Mouse (Mus musculus): Measurements from ENCODE around the gene Grik4.
"Not testable (repeated sequence)": the region's sequence is repeated elsewhere in the genome, so short reads cannot be mapped to it uniquely, and the experiment has no call there.

The Grik4 gene

DNA sequence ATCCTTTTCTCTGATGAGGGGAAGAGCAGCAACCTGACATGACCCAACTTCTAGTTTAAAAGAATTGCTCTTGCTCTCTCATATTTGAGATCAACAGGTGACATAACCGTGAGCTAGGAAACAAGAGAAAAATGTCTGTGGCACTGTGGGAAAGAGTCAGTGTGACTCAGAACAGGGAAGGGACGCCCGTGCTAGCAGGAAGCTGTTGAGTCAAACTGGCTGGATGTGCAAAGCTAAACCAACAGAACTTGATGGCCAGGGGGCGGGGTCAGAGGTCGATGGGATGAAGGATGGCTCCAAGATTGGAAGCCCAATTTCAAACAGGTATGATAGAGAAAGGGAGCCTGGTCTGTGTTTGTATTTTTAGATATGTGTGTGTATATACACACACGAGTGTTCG is 144.2 kb downstream of the Grik4 start:
- in situ Hi-C loops (cut with MboI; ENCODE audit: low sequenced_read_pairs), result no loop called here

DNA sequence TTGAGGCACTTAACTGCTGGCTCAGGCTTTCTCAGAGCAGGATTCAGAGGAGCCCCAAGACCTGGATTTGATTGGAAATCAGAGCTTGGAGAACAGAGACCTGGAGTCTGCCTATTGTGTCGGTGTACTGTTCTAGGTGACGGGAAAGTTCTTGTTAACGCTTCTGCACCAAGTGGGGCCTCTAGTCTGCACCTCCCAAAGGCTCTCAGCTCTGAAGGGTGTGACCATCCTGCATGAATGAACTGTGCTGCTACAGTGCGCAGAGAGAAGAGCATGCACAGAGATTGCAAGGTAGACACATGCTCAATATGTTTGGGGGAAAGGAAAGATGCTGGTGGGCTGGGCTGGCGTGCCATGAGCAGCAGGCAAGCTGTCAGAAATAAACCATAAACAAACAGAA is 144.6 kb downstream of the Grik4 start:
- in situ Hi-C loops (cut with MboI; ENCODE audit: low sequenced_read_pairs), result no loop called here

DNA sequence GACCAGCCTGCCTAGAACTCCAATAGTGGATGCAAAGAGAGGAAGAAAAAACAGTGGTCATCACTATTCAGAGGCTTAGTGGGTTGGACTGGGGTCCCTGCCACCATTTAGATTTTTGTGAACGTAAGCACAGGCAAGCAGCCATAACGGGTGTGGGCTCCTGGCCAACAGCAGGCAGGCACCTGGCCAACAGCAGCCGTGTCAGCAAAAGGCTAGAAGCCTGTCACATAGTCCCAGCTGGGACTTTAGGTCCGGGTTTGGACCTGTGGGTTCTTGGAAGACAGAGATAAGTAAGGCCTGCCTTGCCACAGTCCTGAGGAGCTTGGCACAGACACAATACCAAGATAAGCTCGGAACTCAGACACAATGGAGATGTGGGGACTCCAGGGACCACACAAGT is 145.1 kb downstream of the Grik4 start:
- in situ Hi-C loops (cut with MboI; ENCODE audit: low sequenced_read_pairs), result no loop called here

DNA sequence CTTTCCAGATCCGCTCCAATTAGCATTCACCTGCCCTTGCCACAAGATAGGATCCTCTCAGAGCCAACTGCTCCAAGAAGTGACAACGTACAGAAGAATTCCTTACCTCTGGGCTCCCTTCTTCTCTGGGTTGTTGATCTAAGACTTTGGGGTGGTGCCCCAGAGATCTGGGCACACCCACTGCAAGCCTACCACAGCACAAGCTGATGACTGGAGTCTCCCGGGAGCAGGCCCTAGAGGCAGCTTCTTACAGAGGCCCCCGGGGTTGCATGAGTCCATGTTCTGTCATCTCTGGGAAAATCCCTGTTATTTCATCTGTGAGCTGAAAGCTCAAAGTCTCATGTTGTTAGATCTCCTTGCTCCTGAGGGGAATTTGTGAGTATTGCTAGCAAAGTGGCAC is 146.0 kb downstream of the Grik4 start:
- in situ Hi-C loops (cut with MboI; ENCODE audit: low sequenced_read_pairs), result no loop called here

DNA sequence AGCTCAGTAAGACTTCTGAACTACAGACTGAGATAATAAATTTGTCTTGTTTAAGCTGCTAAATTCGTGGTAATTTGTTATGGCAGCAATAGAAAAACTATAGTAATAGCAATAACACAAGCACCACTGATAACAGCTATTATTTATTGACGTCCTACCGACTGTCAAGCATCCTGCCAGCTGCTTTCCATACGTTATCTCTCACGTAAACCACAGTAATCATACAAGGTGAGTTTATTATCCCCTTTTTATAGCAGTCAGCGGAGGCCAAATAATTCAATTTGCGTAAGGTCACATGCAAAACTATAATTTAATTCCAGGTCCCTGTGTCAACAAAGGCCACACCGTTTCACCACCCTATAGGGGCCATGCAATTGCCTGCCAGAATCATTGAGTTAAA is 147.0 kb downstream of the Grik4 start:
- in situ Hi-C loops (cut with MboI; ENCODE audit: low sequenced_read_pairs), result no loop called here

DNA sequence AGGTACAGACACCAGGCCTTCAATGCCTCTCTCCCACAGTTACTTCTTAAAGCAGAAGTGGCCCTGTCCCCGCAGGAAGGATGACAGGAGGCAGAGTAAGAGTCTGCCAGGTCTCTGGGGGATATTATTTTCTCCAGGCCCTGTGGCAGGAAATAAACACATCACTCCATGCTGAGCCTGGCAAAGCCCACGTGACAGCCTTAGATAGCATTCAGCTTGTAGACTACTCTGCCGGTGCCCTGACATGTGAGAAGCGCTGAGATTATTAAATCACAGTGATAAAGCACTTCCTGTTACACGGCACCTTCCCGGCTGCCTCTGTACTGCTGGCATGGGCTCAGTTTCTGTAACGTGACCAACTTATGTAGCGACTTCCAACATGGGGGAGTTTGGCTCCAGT is 148.4 kb downstream of the Grik4 start:
- in situ Hi-C loops (cut with MboI; ENCODE audit: low sequenced_read_pairs), result no loop called here

DNA sequence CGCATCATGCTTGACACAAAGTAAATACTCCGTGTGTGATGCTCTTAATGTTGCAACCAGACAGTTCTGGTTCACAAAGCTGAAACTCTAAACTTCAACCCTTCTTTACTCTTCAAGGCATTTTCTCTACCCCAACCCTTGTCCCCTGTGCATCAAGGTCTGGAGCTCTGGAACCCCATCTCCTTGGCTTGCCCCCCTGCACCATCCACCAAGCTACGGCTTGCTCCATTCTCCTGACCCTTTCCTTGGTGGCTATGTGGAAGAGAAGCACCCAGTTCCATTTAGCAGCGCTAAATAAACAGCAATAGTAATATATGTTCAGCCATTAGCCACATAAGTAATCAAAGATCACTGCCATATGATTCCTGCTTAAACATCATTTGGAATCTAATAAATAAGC is 150.3 kb downstream of the Grik4 start:
- in situ Hi-C loops (cut with MboI; ENCODE audit: low sequenced_read_pairs), result no loop called here

DNA sequence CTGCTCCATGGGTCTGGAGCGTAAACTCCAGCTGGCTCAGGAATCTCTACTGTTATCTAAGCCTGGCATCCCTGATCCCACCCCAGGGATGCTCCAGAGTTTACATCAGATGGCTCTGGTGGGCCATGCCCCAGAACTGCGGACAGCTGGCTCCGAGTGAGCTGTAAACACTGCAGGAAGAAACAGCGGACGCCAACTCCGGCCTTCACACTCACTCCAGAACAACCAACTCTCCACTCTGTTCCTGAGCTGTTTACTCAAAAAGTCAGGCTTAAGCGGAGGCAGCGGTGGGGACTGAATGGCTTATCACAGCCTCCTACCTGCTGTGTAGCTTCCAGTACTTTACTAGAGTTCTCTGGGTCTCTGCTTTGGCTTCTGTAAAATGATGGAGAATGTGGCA is 150.7 kb downstream of the Grik4 start:
- in situ Hi-C loops (cut with MboI; ENCODE audit: low sequenced_read_pairs), result no loop called here

DNA sequence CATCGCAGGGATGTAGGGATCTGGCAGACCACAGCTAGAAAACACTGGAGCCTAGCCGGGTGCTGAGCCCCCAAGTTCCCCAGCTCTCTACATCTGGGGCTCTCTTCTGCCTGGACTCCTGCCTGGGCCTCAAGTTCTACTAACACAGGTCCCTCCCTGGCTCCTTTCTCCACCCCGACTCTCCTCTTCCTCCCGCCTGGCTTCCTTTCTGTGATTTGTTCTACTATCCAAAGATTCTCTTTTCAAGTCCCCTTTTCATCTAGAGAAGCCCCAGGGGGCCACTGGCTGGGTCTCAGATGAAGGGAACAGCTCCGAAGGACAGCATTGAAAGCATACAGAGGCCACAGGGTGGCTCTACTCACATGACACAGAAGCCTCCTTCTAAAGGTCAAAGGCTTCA is 151.9 kb downstream of the Grik4 start:
- in situ Hi-C loops (cut with MboI; ENCODE audit: low sequenced_read_pairs), result no loop called here

DNA sequence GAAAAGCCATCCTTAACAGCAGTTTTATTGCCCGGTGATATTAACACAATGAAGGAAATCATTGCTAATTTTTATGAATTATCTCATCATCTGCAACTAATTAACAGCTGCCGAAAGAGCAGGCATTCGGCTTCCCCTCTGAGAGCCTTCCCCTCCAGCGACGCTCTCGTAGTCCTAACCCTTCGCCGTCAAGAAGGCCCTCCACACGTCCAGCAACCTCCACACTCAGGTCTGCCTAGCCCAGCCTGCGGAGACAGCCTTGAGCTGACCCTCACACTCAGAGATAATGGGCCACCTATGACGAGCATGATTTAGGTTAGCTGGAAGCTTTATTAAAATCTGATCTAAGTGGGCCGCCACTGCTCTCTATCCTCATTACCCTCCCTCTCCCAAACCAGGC is 152.5 kb downstream of the Grik4 start:
- in situ Hi-C loops (cut with MboI; ENCODE audit: low sequenced_read_pairs), result no loop called here

DNA sequence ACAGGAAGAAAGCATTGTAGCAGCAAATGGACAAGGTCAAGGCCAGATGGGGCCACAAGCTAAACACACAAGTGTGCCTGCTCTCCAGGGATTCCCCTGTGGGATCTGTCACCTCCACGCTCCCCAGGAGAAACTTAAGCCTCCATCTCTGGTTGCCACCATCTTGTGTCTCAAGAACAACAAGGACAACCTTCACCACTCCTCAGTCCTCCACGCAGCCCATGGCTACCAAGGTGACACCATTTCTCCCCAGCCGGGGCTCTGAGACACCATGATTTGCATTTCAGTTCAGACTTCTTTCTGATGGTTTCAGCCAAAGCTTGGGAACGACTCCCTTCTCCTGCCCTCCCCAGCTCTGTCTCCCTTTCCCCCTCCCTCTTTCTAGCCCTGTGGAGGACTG is 152.9 kb downstream of the Grik4 start:
- in situ Hi-C loops (cut with MboI; ENCODE audit: low sequenced_read_pairs), result no loop called here

DNA sequence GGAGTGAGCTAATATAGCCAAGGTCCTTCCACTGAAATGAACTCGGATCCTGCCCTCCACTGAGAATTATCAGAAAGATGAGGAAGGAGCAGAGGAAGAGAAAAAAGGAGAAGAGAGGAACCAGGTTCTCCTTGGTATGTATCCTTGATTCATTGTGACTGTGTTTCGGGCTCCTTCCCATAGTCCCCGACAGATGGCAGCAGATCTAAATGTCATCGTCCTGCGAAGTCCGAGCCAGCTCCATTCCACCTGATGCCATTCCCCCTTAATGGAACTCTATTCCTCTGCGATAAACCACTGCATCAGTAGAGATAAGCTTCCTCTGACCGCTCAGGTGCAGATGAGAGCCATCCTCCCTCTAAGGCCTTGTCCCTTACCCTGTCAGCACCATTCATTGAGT is 155.8 kb downstream of the Grik4 start:
- in situ Hi-C loops (cut with MboI; ENCODE audit: low sequenced_read_pairs), result no loop called here

DNA sequence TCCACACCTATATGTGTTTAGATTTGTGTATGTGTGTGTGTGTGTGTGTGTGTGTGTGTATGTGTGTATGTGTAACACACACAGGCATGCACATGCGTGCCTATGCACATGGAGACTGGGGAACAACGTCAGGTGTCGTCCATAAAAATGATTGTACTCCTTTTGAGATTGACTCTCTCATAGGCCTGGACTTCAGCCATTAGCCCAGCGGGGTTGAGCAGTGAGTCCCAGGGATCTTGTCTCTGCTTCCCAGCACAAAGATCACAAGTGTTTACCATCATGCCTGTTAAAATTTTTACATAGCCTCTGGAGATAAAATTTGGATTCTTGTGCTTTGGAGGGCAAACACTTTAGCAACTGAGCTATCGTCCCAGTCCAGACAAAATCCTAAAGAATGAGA is 157.4 kb downstream of the Grik4 start:
- in situ Hi-C loops (cut with MboI; ENCODE audit: low sequenced_read_pairs), result no loop called here

DNA sequence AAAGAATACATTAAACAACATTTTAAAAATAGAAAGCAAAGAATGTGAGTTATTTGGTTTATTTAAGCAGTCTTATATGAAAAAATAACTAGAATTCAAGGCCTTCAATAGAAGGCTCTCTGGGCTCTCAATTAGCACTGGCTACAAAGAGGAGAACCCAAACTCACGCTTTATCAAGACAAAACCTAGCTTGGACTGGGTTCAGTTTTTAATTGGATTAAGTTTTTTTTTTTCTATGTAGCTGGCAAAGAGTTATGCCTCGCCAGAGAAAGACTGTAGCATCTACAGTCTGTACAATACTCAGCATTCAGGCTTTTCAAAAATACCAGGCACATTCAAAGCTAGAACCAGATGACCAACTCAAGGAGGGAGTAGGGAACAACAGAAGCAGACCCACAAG is 158.0 kb downstream of the Grik4 start:
- in situ Hi-C loops (cut with MboI; ENCODE audit: low sequenced_read_pairs), result no loop called here

DNA sequence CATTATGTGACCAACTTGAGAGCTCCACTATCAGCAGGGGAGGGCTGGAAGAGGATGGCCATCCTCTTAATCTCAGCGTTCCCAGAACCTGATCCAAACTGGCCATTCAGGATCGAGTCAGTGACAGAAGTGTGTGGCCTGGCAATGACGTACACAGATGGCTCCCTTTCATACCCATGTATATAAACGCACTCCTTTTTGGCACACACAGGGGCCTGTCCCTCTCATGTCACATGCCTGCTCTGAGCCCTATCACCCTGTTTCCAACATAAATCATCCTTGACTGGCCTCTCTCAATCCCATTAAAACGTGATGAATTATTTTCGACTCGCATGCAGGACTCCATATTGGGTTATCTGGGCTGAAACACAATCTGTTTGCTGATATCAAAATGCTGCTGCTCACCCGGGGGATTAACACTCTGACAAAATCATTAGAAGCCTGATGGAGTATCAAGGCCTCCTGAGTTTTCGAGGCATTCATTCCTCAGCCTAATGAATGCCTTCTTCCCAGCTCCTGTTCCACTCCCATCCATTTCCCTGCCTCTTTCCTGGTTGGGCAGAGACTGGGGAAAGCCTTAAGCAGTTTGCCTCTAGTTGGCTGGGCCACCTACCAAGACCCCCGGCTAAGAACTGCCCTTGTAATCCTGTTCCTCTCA is 159.0 kb downstream of the Grik4 start:
- in situ Hi-C loops (cut with MboI; ENCODE audit: low sequenced_read_pairs), result no loop called here

DNA sequence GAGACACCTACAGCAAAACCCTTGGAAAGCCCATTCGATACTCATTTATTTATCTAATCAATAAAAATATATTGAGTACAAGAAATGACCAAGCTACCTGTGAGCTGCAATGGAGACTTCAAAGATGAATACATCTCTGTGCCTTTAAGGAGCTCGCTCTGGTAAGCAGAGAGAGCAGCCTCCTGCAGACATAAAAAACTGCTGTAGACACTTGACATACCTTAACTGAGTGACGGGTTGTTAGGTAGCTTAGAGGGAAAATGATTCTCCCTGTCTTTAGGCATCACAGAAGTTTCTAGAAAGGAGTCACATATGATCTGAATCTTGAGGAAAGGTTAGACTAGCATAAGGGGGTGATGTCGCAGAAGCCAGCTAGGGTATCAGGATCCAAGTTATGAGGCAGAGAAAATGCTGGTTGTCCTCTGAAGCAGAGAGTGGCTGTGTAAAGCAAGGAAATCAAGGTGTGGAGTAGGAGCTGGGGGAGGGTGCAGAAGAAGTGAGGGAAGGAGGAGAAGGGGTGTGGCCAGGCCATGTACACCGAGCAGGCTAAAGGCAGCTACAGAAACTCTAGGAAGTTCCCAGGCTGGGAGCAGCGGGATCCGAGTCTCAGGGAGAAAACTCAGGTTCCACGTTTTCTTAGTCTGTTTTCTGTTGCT is 160.9 kb downstream of the Grik4 start:
- in situ Hi-C loops (cut with MboI; ENCODE audit: low sequenced_read_pairs), result no loop called here

DNA sequence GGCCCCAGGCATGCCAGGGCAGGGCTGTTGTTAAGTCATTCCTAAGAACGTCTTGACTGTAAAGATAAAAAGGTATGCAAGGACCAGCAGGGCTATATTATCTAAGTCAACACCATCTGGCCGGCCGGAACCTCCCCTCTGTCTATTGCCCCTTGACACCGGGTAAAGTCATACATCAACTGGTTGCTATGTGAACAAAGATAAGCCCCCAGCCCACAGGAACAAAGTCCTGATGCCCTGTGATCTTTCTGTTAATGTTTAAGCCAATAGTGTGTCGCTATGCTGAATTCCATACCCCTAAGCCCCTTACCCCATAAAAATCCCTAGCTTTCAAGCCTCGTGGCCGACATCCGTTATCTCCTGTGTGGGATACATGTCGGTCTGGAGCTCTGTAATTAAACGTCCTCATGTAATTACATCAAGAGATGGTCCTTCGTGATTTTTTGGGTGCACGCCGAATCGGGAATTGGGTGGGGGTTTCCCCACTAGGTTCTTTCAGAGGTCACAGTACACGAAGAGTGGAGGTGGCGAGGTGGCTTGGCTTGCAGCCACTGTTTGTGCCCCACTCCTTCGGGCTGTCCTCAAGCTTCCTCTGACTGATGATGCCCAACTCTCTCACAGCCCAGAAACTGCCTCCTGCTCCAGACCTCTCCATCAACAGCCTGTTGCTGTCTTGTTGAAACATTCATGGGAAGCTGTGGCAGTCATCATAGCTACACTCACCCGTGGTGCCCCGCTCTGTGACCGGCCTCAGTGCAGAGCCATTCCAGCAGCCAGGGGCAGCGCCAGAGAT is 165.6 kb downstream of the Grik4 start:
- in situ Hi-C loops (cut with MboI; ENCODE audit: low sequenced_read_pairs), result not testable (repeated sequence)

DNA sequence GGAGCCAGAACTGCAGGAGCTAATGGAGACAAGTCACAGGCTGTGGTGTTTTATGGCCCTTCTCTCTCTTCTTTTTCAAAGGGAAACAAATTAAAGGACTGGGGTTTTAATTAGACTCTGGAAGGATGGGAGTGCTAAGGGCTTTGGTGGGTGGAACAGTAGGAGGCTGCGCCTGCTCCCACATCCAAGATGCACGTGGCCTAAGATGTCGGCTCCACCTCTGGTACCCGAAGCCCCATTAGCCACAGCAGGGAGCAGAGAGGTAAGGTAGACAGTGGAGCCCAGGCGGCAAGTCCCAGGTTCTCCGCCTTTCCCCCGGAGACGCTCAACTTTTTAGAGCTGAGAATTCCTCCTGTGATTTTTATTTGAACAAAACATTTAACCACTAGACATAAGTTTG is 166.4 kb downstream of the Grik4 start:
- in situ Hi-C loops (cut with MboI; ENCODE audit: low sequenced_read_pairs), result no loop called here

DNA sequence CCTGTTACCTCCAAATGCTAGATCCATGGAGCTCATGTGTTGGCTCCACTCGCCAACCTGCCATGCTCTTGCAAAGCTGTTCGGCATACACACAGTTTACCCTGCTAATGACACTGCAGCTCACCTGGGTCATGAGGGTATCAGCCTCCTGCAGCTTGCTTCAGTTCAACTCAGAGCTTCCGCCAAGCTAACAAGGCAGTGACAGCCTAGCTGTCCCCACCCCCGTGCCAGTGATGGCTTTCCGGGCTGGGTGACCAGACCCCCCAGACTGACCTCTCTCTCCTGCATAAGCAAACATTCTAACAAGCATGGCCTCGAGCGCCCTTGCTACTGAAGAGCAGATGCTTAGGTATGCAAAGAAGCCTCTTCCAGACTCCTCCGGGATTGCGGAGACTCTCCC is 167.5 kb downstream of the Grik4 start:
- in situ Hi-C loops (cut with MboI; ENCODE audit: low sequenced_read_pairs), result no loop called here

DNA sequence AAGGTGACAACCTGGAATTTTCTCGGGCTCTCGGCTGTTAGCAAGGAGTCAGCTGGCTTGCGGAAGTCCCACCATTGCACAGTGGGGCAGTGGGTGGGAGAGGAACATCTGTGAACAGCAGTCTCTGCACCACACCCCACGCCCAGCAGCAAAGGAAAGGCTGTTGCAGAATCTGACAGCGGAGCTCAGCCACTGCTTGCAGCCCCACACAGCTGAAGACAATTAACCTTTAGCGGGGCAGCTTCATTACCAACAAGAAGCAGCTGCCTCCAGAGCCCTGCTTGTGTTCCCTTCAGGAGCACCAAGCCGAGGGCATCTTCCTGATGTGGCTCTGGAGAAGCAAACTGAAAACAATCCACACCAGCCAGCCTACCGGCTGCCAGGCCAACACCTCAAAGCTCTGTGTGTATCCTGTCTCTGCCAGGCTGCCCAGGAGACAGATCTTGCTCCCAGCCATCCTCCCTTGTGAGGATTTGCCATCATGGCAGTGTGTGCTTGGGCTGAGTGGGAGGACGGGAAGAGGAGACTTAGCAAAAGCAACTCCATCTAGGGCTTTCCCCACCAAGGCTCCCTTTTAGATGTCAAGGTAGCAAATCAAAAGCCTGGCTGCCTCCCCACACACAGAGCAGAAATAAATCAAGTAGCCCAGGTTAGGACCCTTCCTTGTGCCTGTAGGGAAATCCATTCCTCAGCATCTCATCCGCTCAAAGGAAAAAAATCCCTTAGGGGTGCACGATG is 179.3 kb downstream of the Grik4 start:
- in situ Hi-C loops (cut with MboI; ENCODE audit: low sequenced_read_pairs), result no loop called here

DNA sequence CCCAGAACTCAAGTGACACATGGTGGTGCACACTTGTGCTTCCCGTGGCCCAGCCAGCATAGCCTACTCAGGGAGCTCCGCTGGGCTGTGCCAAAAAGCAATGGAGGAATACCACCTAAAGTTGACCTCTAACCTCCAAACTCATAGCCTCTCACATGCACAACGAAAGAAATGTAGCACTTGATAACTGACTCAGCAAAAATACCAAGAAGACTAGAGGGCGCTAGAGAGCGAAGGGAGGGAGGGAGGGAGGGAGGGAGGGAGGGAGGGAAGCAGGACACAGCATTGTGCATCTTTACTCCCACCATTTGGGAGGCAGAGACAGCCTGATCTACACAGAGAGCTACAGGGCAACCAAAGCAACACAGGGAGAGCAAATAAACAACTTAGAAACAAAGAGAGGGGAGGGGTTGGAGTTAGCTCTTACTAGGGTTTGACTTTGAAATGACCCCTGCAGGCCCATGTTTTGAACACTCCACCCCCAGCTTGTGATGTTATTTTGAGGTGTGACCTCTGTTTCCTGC is 185.5 kb downstream of the Grik4 start:
- in situ Hi-C loops (cut with MboI; ENCODE audit: low sequenced_read_pairs), result no loop called here

Data from CH12F3 (cell line).